Mouse (Mus musculus) liver, embryonic 16.5 days (tissue): Measurements from ENCODE around the gene Retreg3. TPM values are rescaled to one million over a fixed set of nuclear protein-coding genes. Genes with fewer than 3 reads are reported as not detected.
A peak's percentile ranks its signal among the peaks of the same experiment; 100 is the strongest.
"Not testable (repeated sequence)": the region's sequence is repeated elsewhere in the genome, so short reads cannot be mapped to it uniquely, and the experiment has no call there.

Experiments used
- ATAC-seq: fragments of 200-750 bp; cut with Nextera tagmentation; 2 replicates; pipeline ENCODE4 v1.8.0; 2017; ENCODE audit warnings: low read depth, mild to moderate bottlenecking, moderate number of reproducible peaks, moderate library complexity
- H3K27ac ChIP-seq: fragments of 300-500 bp; sonication (generic); 2 replicates; pipeline ENCODE4 v1.5.1; 2014; ENCODE audit warnings: mild to moderate bottlenecking, low read length
- H3K27me3 ChIP-seq: fragments of 300-500 bp; sonication (generic); 2 replicates; pipeline ENCODE4 v1.6.1; 2014; ENCODE audit warnings: low read depth, low read length, mixed read lengths; ENCODE audit not compliant: control insufficient read depth, insufficient read depth
- H3K36me3 ChIP-seq: fragments of 300-500 bp; sonication (generic); 2 replicates; pipeline ENCODE4 v1.6.1; 2014; ENCODE audit warnings: mild to moderate bottlenecking; ENCODE audit not compliant: control insufficient read depth, insufficient read depth
- H3K4me1 ChIP-seq: fragments of 300-500 bp; sonication (generic); 2 replicates; pipeline ENCODE4 v1.6.1; 2014; ENCODE audit warnings: low read depth, low read length, mixed read lengths; ENCODE audit not compliant: control insufficient read depth
- H3K4me2 ChIP-seq: fragments of 300-500 bp; sonication (generic); 2 replicates; pipeline ENCODE4 v1.6.1; 2014; ENCODE audit warnings: low read depth, low read length, mixed read lengths
- H3K4me3 ChIP-seq: fragments of 300-500 bp; sonication (generic); 2 replicates; pipeline ENCODE4 v1.5.1; 2014; ENCODE audit warnings: low read depth, mild to moderate bottlenecking, low read length
- H3K9ac ChIP-seq: fragments of 300-500 bp; sonication (generic); 2 replicates; pipeline ENCODE4 v1.6.1; 2014; ENCODE audit warnings: low read depth, low read length
- H3K9me3 ChIP-seq: fragments of 300-500 bp; sonication (generic); replicated peaks from 2 replicates; pipeline ENCODE4 v1.6.1; 2016; ENCODE audit warnings: low read length; ENCODE audit not compliant: control insufficient read depth
- WGBS: fragments of 180-500 bp; shearing (Covaris S2); extraction: QIAGEN DNeasy Blood & Tissue Kit; methylation state at CpG from one replicate; pipeline ENCODE4 v1.1.7; 2014; ENCODE audit not compliant: insufficient replicate concordance; 5-methylcytosine and 5-hydroxymethylcytosine counted together
- polyA plus RNA-seq: library from polyadenylated mRNA; unstranded; fragments of >200 nt; fragmentation: Nextera tagmentation; extraction: Ambion mirVana; gene quantifications from 2 replicates; pipeline ENCODE4 v1.2.1, GENCODE M21; 2015

Retreg3 gene
- polyA plus RNA-seq, 1 experiment from 2014 or later: 11.9 TPM

DNA sequence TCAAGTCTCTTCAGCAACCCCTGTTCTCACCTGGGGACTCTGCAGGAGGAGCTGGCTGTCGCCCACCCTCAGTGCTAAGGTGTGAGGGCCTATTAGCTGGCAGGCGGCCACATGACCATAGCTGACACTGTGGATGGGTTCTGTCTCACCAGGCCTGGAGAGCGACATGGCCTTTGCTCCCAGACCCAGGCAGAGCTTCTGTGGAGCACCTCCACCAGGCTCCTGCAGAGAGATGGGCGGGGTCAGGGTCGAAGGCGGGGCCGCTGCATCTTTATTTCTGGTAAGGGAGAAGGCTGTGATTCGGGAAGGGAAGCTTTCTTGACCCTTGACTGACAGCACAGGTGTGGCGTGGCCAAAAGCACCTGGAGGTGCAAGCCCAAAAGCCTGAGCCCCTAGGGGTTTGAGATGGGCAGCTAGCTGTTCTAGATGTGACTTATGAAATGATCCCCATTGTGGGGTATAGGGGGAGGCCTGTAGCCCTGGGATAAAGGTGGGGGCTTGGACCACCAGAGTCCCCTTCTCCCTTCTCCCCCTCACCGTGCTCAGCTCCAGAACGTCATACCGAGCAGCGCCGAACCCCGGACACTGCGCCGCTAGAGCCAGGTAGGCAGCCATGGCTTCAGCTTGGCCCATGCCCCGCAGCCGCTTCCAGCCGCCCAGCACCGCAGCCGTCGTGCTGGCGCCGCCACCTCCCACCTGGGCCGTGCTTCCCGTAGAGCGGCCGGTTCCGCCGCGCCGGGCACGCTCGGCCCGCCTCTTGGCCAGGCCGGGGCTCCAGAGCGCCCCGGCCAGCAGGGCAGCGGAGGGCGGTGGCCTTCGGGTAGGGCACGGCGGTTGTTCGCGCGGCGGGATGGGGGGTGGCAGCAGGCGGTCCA, 44.0 kb upstream of the Retreg3 start:
- peaks cover 20% of the 10 kb centered on the region for H3K4me1 ChIP-seq
- H3K9ac ChIP-seq: no peak overlapping the region
- peak overlapping the region; percentile 17; the same call in 1 of the 2 replicates for H3K4me2 ChIP-seq
- H3K4me3 ChIP-seq: no peak overlapping the region; the same call in 1 of the 2 replicates
- 14% methylated on average over 49 of the region's 49 CpGs for WGBS
- H3K27me3 ChIP-seq: peaks cover 66% of the 10 kb centered on the region
- H3K9me3 ChIP-seq: no peaks in the 10 kb centered on the region
- H3K36me3 ChIP-seq: no peaks in the 10 kb centered on the region
- ATAC-seq: no peak
- no peak overlapping the region for H3K27ac ChIP-seq

- H3K27me3 ChIP-seq: peaks cover 57% of the 10 kb centered on the region
- H3K4me3 ChIP-seq: no peak overlapping the region
- no peaks in the 10 kb centered on the region for H3K9me3 ChIP-seq
- WGBS: 62% methylated on average over 5 of the region's 5 CpGs
- no peak overlapping the region for H3K9ac ChIP-seq
- H3K36me3 ChIP-seq: no peaks in the 10 kb centered on the region
- no peak overlapping the region for H3K4me2 ChIP-seq
- peaks cover 20% of the 10 kb centered on the region for H3K4me1 ChIP-seq
- H3K27ac ChIP-seq: no peak overlapping the region
- ATAC-seq: no peak
Measured at GRCm38 (mm10) chr11:101162772-101163171, 43.1 kb upstream of the Retreg3 start.

- H3K4me2 ChIP-seq: no peak overlapping the region
- no peak for ATAC-seq
- peaks cover 20% of the 10 kb centered on the region for H3K4me1 ChIP-seq
- WGBS: 54% methylated on average over 5 of the region's 5 CpGs
- no peak overlapping the region for H3K9ac ChIP-seq
- H3K4me3 ChIP-seq: no peak overlapping the region
- H3K27me3 ChIP-seq: peaks cover 52% of the 10 kb centered on the region
- no peaks in the 10 kb centered on the region for H3K36me3 ChIP-seq
- H3K27ac ChIP-seq: no peak overlapping the region
- no peaks in the 10 kb centered on the region for H3K9me3 ChIP-seq
Measured at GRCm38 (mm10) chr11:101162301-101162700, 42.6 kb upstream of the Retreg3 start.

GRCm38 (mm10) chr11:101161551-101161950, 41.9 kb upstream of the Retreg3 start:
- Histone ChIP-seq H3K4me1 (peaks cover 20% of the 10 kb centered on the region), H3K4me3 (no peak overlapping the region), H3K9me3 (no peaks in the 10 kb centered on the region), H3K4me2 (no peak overlapping the region), H3K9ac (no peak overlapping the region), H3K27me3 (peaks cover 47% of the 10 kb centered on the region), H3K36me3 (no peaks in the 10 kb centered on the region), H3K27ac (no peak overlapping the region)
- no peak for ATAC-seq
- 73% methylated on average over 15 of the region's 15 CpGs for WGBS

GRCm38 (mm10) chr11:101160981-101161505, 41.4 kb upstream of the Retreg3 start:
- Histone ChIP-seq H3K27me3 (peaks cover 47% of the 10 kb centered on the region), H3K4me1 (peaks cover 20% of the 10 kb centered on the region)
- not testable (repeated sequence) for ATAC-seq, H3K9ac ChIP-seq, H3K36me3 ChIP-seq, H3K4me2 ChIP-seq, H3K27ac ChIP-seq, H3K4me3 ChIP-seq, H3K9me3 ChIP-seq
- WGBS: 69% methylated on average over 4 of the region's 8 CpGs

DNA sequence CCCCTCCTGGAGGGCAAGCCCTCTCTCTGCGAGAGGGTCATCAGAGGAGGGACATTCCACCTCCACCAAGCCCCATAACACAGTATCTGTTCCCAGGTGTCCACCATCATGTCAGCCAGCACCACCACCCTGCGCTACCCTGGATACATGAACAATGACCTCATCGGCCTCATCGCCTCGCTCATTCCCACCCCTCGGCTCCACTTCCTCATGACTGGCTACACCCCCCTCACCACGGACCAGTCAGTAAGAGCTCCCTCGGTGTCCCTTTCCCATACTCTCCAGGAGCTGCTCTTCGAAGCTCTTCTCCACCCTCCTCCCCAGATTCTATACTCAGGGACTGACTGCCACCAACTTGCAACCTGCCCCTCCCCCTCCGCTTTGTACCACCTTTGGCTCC, 40.5 kb upstream of the Retreg3 start:
- not testable (repeated sequence) for H3K4me2 ChIP-seq, H3K9me3 ChIP-seq, H3K4me3 ChIP-seq, H3K9ac ChIP-seq, H3K27ac ChIP-seq, H3K36me3 ChIP-seq, ATAC-seq
- Histone ChIP-seq H3K4me1 (peaks cover 17% of the 10 kb centered on the region), H3K27me3 (peaks cover 47% of the 10 kb centered on the region)
- WGBS: 38% methylated on average over 8 of the region's 10 CpGs

GRCm38 (mm10) chr11:101155728-101156371, 36.2 kb upstream of the Retreg3 start, which contains the start of gene Tubg2:
TSS of gene Tubg2 (plus strand) at chr11:101155907.
- ATAC-seq: no peak
- H3K27ac ChIP-seq: no peak within 1 kb of the TSS
- H3K9me3 ChIP-seq: no peaks in the 10 kb centered on the region
- peaks cover 17% of the 10 kb centered on the region for H3K27me3 ChIP-seq
- H3K4me2 ChIP-seq: peak within 1 kb of the TSS; percentile 52
- WGBS: 2% methylated on average over 36 of the region's 36 CpGs
- H3K4me1 ChIP-seq: no peaks in the 10 kb centered on the region
- no peaks in the 10 kb centered on the region for H3K36me3 ChIP-seq
- H3K4me3 ChIP-seq: peak within 1 kb of the TSS; percentile 24
- no peak within 1 kb of the TSS for H3K9ac ChIP-seq

DNA sequence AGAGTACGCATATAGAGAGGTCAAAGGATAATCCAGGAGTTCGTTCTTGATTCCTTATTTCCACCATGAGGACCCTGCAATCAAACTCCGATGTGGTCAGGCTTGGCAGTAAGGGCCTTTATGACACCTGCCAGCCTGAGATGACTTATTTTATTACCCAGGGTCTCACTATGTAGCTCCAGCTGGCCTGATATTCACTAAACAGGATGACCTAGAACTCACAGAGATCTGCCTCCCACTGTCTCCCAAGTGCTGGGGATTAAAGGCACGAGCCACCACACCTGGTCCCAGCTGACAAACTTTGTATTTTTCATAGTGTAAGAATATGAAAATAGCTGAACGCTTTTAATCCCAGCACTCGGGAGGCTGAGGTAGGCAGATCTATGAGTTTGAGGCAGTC, 35.5 kb upstream of the Retreg3 start:
- peaks cover 17% of the 10 kb centered on the region for H3K27me3 ChIP-seq
- no peak overlapping the region for H3K4me2 ChIP-seq
- WGBS: 52% methylated on average over 6 of the region's 6 CpGs
- no peak overlapping the region for H3K27ac ChIP-seq
- no peak overlapping the region for H3K9ac ChIP-seq
- no peak overlapping the region for H3K4me3 ChIP-seq
- no peak for ATAC-seq
- no peaks in the 10 kb centered on the region for H3K36me3 ChIP-seq
- H3K4me1 ChIP-seq: no peaks in the 10 kb centered on the region
- H3K9me3 ChIP-seq: no peaks in the 10 kb centered on the region

GRCm38 (mm10) chr11:101154648-101155047, 35.0 kb upstream of the Retreg3 start:
- Histone ChIP-seq H3K27me3 (peaks cover 17% of the 10 kb centered on the region), H3K9me3 (no peaks in the 10 kb centered on the region), H3K4me1 (no peaks in the 10 kb centered on the region), H3K27ac (no peak overlapping the region), H3K36me3 (no peaks in the 10 kb centered on the region), H3K4me2 (no peak overlapping the region), H3K4me3 (no peak overlapping the region), H3K9ac (no peak overlapping the region)
- no peak for ATAC-seq
